Mouse (Mus musculus): ENCODE data around the gene Toe1. TPM values are rescaled to one million over a fixed set of nuclear protein-coding genes. Genes with fewer than 3 reads are reported as not detected.
"Not testable (repeated sequence)": the region's sequence is repeated elsewhere in the genome, so short reads cannot be mapped to it uniquely, and the experiment has no call there.

The Toe1 gene
- 36.8 and 37.3 TPM in 2 replicates for polyA plus RNA-seq (2015; fragmentation: Nextera tagmentation; extraction: Ambion mirVana)

DNA sequence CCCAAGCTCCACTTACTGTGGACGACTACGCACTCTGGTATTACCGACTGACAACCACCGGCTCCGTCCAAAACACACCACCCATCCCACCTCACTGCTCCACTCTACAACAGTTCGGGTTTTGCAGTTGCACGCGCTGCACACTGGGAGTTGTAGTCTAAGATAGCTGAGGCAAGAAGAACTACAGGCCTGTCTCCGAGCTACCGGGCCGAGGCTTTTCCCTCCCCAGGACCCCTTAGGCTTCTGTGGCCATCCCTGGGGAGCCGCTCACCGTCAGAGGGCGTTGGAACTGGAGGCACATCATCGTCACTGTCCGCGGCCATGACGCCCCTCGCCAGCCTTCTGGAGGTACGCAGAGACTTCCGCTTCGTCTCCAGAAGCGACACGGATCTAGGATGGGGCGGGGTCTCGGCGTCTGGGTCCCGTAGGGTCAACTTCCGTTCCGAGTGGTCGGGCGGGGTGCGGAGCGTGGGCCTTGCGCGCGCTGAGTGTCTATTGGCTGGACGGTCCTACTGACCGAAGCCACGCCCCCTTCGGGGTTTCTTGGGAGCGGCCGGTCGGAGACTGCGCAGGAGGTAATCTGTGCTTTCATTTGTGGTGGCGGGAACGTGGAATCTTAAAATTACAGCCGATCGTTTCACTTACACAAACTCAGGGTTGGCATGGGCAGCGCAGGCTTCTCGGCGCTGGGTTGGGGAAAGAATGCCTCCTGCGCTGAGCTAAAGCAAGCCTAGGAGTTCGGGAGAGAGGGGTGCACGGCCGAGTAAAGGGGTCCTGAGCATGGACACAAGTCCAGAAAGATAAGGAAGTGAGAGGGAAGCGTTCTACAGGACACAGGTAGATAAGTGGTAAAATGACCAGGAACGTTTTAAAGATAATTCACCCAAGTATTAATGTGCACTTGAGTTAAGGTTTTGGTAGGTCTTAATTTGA, at the start of gene Toe1, which contains the start of gene Mutyh:
Toe1 (minus strand) TSS at position 444 of the 933 bp plus-strand sequence.
Mutyh (plus strand) TSS at position 527 of the 933 bp plus-strand sequence.
- ATAC-seq (ENCODE audit: insufficient number of reproducible peaks, low FRiP score, low TSS enrichment, low read depth): peak; percentile 98
- Histone ChIP-seq H3K4me2 (peak within 1 kb of the TSS; percentile 61), H3K9ac (peak within 1 kb of the TSS; percentile 75), H3K9me3 (no peaks in the 10 kb centered on the region), H3K4me3 (peak within 1 kb of the TSS; percentile 83), H3K27ac (peak within 1 kb of the TSS; percentile 93), H3K4me1 (peaks cover 10% of the 10 kb centered on the region), H3K27me3 (no peaks in the 10 kb centered on the region), H3K36me3 (peaks cover 31% of the 10 kb centered on the region)
- WGBS: under 1% methylated on average over 58 of the region's 58 CpGs

GRCm38 (mm10) chr4:116857203-116857602, 49.8 kb upstream of the Toe1 start:
- Histone ChIP-seq H3K9ac (no peak overlapping the region), H3K36me3 (no peaks in the 10 kb centered on the region), H3K27me3 (no peaks in the 10 kb centered on the region), H3K4me1 (no peaks in the 10 kb centered on the region), H3K4me2 (no peak overlapping the region), H3K4me3 (no peak overlapping the region), H3K27ac (no peak overlapping the region), H3K9me3 (no peaks in the 10 kb centered on the region)
- ATAC-seq (ENCODE audit: insufficient number of reproducible peaks, low FRiP score, low TSS enrichment, low read depth): no peak
- 89% methylated on average over 10 of the region's 10 CpGs for WGBS

- no peaks in the 10 kb centered on the region for H3K9me3 ChIP-seq
- no peak for ATAC-seq (ENCODE audit: insufficient number of reproducible peaks, low FRiP score, low TSS enrichment, low read depth)
- no peaks in the 10 kb centered on the region for H3K36me3 ChIP-seq
- H3K27me3 ChIP-seq: no peaks in the 10 kb centered on the region
- no peak overlapping the region for H3K4me2 ChIP-seq
- WGBS: 26% methylated on average over 2 of the region's 2 CpGs
- H3K27ac ChIP-seq: no peak overlapping the region
- no peak overlapping the region for H3K9ac ChIP-seq
- no peaks in the 10 kb centered on the region for H3K4me1 ChIP-seq
- no peak overlapping the region for H3K4me3 ChIP-seq
Measured at GRCm38 (mm10) chr4:116854286-116854685, 46.8 kb upstream of the Toe1 start.

GRCm38 (mm10) chr4:116849901-116850300, 42.5 kb upstream of the Toe1 start:
- no peak overlapping the region for H3K4me3 ChIP-seq
- 57% methylated on average over 3 of the region's 3 CpGs for WGBS

GRCm38 (mm10) chr4:116844324-116844723, 36.9 kb upstream of the Toe1 start:
- no peaks in the 10 kb centered on the region for H3K36me3 ChIP-seq
- H3K4me3 ChIP-seq: no peak overlapping the region
- 99% methylated on average over 3 of the region's 3 CpGs for WGBS
- H3K9ac ChIP-seq: no peak overlapping the region
- H3K9me3 ChIP-seq: no peaks in the 10 kb centered on the region
- H3K27me3 ChIP-seq: peaks cover 2% of the 10 kb centered on the region; the same call in 1 of the 2 replicates
- H3K4me2 ChIP-seq: no peak overlapping the region
- no peak overlapping the region for H3K27ac ChIP-seq
- no peaks in the 10 kb centered on the region for H3K4me1 ChIP-seq
- ATAC-seq (ENCODE audit: insufficient number of reproducible peaks, low FRiP score, low TSS enrichment, low read depth): no peak

More at GRCm38 (mm10) chr4:116849901-116850300, 42.5 kb upstream of the Toe1 start:
- H3K9ac ChIP-seq: no peak overlapping the region
- no peaks in the 10 kb centered on the region for H3K9me3 ChIP-seq
- ATAC-seq (ENCODE audit: insufficient number of reproducible peaks, low FRiP score, low TSS enrichment, low read depth): no peak
- H3K4me2 ChIP-seq: no peak overlapping the region
- H3K27ac ChIP-seq: no peak overlapping the region
- H3K36me3 ChIP-seq: no peaks in the 10 kb centered on the region
- no peaks in the 10 kb centered on the region for H3K27me3 ChIP-seq
- H3K4me1 ChIP-seq: no peaks in the 10 kb centered on the region

DNA sequence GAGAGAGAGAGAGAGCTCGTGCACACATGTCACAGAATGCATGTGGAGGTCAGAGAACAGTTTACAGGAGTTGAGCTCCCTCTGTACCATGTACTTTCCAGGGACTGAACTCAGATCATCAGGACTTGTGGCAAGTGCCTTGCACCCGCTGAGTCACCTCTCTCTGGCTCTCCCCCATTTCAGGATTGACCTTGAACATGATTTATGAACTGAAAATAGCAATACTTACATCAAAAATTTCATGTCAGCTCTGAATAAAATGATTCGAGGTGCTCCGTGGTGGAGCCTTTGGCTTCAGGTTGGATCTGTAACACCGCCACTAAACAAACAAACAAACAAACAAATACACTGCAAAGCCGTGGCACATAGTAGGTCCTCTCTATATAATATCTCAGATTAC, 33.4 kb upstream of the Toe1 start:
- Histone ChIP-seq H3K4me3 (no peak overlapping the region), H3K36me3 (no peaks in the 10 kb centered on the region), H3K4me2 (no peak overlapping the region), H3K27ac (no peak overlapping the region), H3K27me3 (peaks cover 3% of the 10 kb centered on the region; the same call in 1 of the 2 replicates), H3K9me3 (no peaks in the 10 kb centered on the region), H3K9ac (no peak overlapping the region), H3K4me1 (no peaks in the 10 kb centered on the region)
- ATAC-seq (ENCODE audit: insufficient number of reproducible peaks, low FRiP score, low TSS enrichment, low read depth): no peak
- WGBS: 80% methylated on average over 6 of the region's 6 CpGs

DNA sequence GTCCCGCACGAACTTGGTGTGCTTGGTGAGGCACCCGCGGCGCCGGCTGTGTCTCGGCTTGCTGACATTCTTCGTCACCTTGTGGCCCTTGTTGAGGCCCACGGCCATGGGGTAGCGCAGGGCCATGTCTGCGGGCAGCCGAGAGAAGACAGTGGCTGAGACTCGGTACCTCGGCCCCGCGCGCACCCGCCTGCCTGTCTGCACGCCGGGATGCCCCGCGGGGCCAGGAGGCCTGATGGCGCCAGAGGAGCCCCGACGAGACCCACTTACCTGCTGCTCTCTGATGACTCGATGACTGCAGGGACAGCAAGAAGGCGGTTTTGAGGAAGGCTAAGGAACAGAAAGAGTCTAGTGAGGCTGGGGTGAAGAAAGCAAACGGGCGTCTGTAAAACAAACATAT, 32.7 kb upstream of the Toe1 start:
- 19% methylated on average over 27 of the region's 29 CpGs for WGBS
- not testable (repeated sequence) for H3K9ac ChIP-seq; H3K9me3 ChIP-seq; H3K27me3 ChIP-seq; ATAC-seq (ENCODE audit: insufficient number of reproducible peaks, low FRiP score, low TSS enrichment, low read depth); H3K36me3 ChIP-seq; H3K27ac ChIP-seq; H3K4me1 ChIP-seq
- H3K4me2 ChIP-seq: 0 out of 2 replicates have a peak overlapping the region, but pooled peaks have one; percentile 33
- peak overlapping the region; percentile 19; the same call in 1 of the 2 replicates for H3K4me3 ChIP-seq

DNA sequence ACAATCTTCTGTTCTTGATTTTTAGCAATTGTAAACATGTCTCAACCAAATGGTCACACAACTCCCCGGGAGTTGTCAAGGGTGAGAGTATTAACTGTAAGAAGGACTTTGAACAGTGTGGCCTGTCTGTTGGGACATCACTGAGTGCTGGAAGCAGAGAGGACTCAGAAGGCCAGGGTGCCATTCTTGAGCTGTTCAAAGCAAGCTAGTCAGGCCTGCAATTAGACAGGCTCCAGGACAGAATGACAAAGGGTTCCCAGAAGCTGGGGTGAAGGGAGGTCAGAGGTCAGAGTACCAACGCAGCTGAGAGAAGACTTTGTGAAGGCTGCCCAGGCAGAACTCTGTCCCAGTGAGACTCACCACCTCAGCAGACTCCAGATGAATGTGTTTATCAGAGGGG, 31.6 kb upstream of the Toe1 start:
- Histone ChIP-seq H3K9ac (no peak overlapping the region), H3K27ac (no peak overlapping the region), H3K9me3 (no peaks in the 10 kb centered on the region), H3K4me1 (no peaks in the 10 kb centered on the region), H3K27me3 (peaks cover 3% of the 10 kb centered on the region; the same call in 1 of the 2 replicates), H3K4me2 (no peak overlapping the region), H3K4me3 (no peak overlapping the region), H3K36me3 (no peaks in the 10 kb centered on the region)
- ATAC-seq (ENCODE audit: insufficient number of reproducible peaks, low FRiP score, low TSS enrichment, low read depth): no peak
- 25% methylated on average over 2 of the region's 2 CpGs for WGBS

GRCm38 (mm10) chr4:116830070-116830368, 22.6 kb upstream of the Toe1 start:
- ATAC-seq (ENCODE audit: insufficient number of reproducible peaks, low FRiP score, low TSS enrichment, low read depth): no peak
- H3K9ac ChIP-seq: no peak overlapping the region
- H3K4me1 ChIP-seq: peaks cover 5% of the 10 kb centered on the region
- H3K4me3 ChIP-seq: no peak overlapping the region
- 26% methylated on average over 6 of the region's 6 CpGs for WGBS
- H3K27ac ChIP-seq: no peak overlapping the region
- no peaks in the 10 kb centered on the region for H3K36me3 ChIP-seq
- no peaks in the 10 kb centered on the region for H3K9me3 ChIP-seq
- H3K4me2 ChIP-seq: no peak overlapping the region
- no peaks in the 10 kb centered on the region for H3K27me3 ChIP-seq

DNA sequence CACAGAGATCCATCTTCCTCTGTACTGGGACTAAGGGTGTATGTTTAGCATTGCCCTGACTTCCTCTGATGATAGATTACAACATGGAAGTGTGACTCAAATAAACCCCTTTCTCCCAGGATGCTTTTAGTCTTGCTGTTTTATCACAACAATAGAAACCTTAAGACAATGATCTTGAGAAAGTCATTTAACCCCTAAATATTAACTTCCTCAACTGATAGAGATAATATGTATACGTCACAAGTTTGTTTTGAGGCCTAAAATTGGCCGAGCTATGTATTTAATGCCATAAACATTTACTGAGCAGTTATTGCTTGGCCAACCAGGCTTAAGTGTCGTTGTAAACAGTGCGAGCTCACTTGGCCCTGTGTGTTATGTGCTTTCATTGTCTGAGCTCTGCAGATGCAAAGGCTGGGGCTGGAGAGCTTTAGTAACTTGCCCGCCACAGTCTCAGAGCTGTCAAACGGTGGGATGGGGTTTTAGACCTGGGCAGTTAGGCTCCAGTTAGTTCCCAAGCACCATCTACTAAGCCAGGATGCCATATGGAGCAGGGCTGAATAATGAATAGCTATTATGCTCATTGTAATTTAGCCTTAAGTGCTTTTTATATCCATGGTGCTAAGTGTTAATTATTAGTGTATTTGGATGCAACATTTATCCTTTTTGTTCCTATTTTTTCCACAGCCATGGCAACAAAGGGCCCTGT, 22.1 kb upstream of the Toe1 start:
- Histone ChIP-seq H3K4me2 (no peak overlapping the region), H3K4me1 (peaks cover 6% of the 10 kb centered on the region), H3K9me3 (no peaks in the 10 kb centered on the region), H3K27ac (no peak overlapping the region), H3K4me3 (no peak overlapping the region), H3K27me3 (no peaks in the 10 kb centered on the region), H3K36me3 (no peaks in the 10 kb centered on the region), H3K9ac (no peak overlapping the region)
- 53% methylated on average over 6 of the region's 6 CpGs for WGBS
- no peak for ATAC-seq (ENCODE audit: insufficient number of reproducible peaks, low FRiP score, low TSS enrichment, low read depth)

DNA sequence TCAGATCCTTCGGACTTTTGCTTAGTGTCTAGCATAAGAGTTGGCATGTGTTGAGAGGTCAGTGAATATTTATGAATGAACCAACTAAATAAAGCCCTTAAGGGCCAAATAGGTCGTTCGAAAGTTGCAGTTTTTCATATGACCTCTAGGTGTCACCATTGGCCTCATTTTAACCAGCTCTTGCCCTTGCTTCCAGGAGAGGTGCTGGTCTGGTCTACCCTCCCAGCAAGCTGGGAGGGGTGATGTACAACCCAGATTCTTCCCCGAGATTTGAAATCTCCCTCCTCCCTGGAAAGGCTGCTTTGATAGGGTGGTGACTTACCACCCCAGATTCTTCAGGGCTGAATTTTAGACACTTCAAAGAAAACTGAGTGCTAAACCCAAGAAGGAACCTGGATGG, 20.4 kb upstream of the Toe1 start:
- ATAC-seq (ENCODE audit: insufficient number of reproducible peaks, low FRiP score, low TSS enrichment, low read depth): no peak

DNA sequence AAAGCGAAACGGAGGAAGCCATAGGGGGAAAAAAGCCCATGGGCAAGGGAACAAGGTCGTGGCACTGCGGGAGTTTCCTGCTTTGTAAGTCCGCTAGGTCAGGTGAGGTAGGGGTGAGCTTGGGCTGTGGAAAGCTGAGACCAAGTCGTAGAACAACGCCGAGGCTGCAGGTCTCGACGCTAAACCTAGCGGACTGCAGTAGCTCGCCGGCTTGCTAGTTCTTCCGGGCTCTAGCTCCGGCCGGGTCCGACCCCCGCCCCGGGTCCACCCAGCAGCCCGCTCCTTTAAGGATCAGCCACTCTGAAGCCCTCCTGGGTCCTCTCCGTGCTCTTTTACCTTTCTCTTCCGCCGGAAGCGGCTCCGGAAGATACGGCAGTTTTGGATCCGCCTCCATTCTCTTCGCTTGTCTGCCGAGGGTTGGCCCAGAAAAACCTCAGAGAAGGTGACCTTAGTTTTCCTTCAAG, 17.1 kb upstream of the Toe1 start:
- H3K27me3 ChIP-seq: peaks cover 18% of the 10 kb centered on the region
- H3K9ac ChIP-seq: peak overlapping the region; percentile 54
- H3K27ac ChIP-seq: peak overlapping the region; percentile 77
- WGBS: 1% methylated on average over 29 of the region's 29 CpGs
- peak overlapping the region; percentile 70 for H3K4me2 ChIP-seq
- peak overlapping the region; percentile 61 for H3K4me3 ChIP-seq
- no peaks in the 10 kb centered on the region for H3K36me3 ChIP-seq
- H3K9me3 ChIP-seq: no peaks in the 10 kb centered on the region
- H3K4me1 ChIP-seq: peaks cover 13% of the 10 kb centered on the region
- ATAC-seq (ENCODE audit: insufficient number of reproducible peaks, low FRiP score, low TSS enrichment, low read depth): 0 out of 2 replicates have a peak, but pooled peaks have one; percentile 9

More for the DNA sequence above, 20.4 kb upstream of the Toe1 start:
- no peaks in the 10 kb centered on the region for H3K36me3 ChIP-seq
- H3K27ac ChIP-seq: no peak overlapping the region
- 1% methylated on average over 4 of the region's 4 CpGs for WGBS
- H3K9me3 ChIP-seq: no peaks in the 10 kb centered on the region
- no peak overlapping the region for H3K4me3 ChIP-seq
- H3K9ac ChIP-seq: no peak overlapping the region
- H3K4me2 ChIP-seq: no peak overlapping the region
- H3K4me1 ChIP-seq: peaks cover 6% of the 10 kb centered on the region
- no peaks in the 10 kb centered on the region for H3K27me3 ChIP-seq
